In the genomic region with DNA sequence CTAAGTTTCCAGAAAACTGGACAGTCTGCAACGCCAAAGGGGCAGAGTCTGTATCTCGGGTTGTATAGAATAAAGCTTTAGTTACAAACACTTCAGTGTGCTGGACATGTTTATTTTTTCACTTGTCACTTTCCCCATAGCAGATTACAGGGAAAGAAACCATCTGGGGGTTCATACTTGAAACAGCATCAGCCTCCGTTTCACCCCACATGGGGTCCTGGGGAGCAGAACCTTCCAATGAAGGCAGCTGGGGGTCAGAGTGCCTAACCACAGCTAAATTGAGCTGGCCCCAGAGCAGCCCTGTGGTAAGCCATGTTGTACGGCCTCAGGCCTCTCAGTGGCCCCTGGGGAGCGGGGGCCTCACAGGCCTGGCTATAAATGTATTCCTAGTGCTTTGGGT, we compare ENCODE assay signal across 1 mouse cellular context.
A peak's percentile ranks its signal among the peaks of the same experiment; 100 is the strongest.
TF ChIP-seq lines count a peak whose summit lies in the region.

No protein-coding gene starts in this region.

TF ChIP-seq in CH12.LX, 34 proteins besides CTCF, POLR2A, EP300 and RAD21:
- TF ChIP-seq TCF12 (IDR thresholded peaks at IDR 0.05; ENCODE audit: low read depth, low read length), result 0 out of 2 replicates have a peak, but pooled peaks have one; percentile 28
- no peak for TF ChIP-seq ELF1 (IDR thresholded peaks at IDR 0.05; ENCODE audit: low read depth, low read length)
- peak; percentile 20; the same call in 1 of the 2 replicates for TF ChIP-seq BHLHE40 (IDR thresholded peaks at IDR 0.05; ENCODE audit: low read depth, low read length)
- peak; percentile 85 for TF ChIP-seq MEF2A (IDR thresholded peaks at IDR 0.05; ENCODE audit: borderline replicate concordance, low read depth, low read length)
- 0 out of 2 replicates have a peak, but pooled peaks have one; percentile 11 for TF ChIP-seq IRF4 (IDR thresholded peaks at IDR 0.05; ENCODE audit: low read depth, low read length)
